Mouse (Mus musculus): ENCODE data around the gene Cabin1. TPM values are rescaled to one million over a fixed set of nuclear protein-coding genes. Genes with fewer than 3 reads are reported as not detected.
A peak's percentile ranks its signal among the peaks of the same experiment; 100 is the strongest.

Cabin1 gene
- 36.0 and 39.7 TPM in 2 replicates for polyA plus RNA-seq (2015; fragmentation: Nextera tagmentation; extraction: Ambion mirVana)

GRCm38 (mm10) chr10:75763682-75764518 lies at the start of gene Cabin1:
Cabin1 (minus strand) TSS chr10:75764341.
- Histone ChIP-seq H3K4me1 (replicated peaks) (peaks cover 18% of the 10 kb centered on the region), H3K9ac (replicated peaks) (peak within 1 kb of the TSS; percentile 87), H3K4me3 (replicated peaks) (peak within 1 kb of the TSS; percentile 77), H3K27me3 (no peaks in the 10 kb centered on the region), H3K4me2 (replicated peaks) (peak within 1 kb of the TSS; percentile 86), H3K27ac (peak within 1 kb of the TSS; percentile 77), H3K9me3 (no peaks in the 10 kb centered on the region), H3K36me3 (peaks cover 8% of the 10 kb centered on the region)
- ATAC-seq = peak; percentile 99
- under 1% methylated on average over 60 of the region's 61 CpGs for WGBS

- 78% methylated on average over 2 of the region's 2 CpGs for WGBS
- no peaks in the 10 kb centered on the region for H3K4me1 ChIP-seq (replicated peaks)
- H3K9ac ChIP-seq (replicated peaks) = no peak overlapping the region
- H3K4me2 ChIP-seq (replicated peaks) = no peak overlapping the region
- no peak for ATAC-seq
- no peaks in the 10 kb centered on the region for H3K9me3 ChIP-seq
- H3K36me3 ChIP-seq = no peaks in the 10 kb centered on the region
- no peak overlapping the region for H3K27ac ChIP-seq
- H3K4me3 ChIP-seq (replicated peaks) = no peak overlapping the region
- no peaks in the 10 kb centered on the region; the same call in 1 of the 2 replicates for H3K27me3 ChIP-seq
Measured at GRCm38 (mm10) chr10:75804217-75804616, 40.1 kb upstream of the Cabin1 start.

DNA sequence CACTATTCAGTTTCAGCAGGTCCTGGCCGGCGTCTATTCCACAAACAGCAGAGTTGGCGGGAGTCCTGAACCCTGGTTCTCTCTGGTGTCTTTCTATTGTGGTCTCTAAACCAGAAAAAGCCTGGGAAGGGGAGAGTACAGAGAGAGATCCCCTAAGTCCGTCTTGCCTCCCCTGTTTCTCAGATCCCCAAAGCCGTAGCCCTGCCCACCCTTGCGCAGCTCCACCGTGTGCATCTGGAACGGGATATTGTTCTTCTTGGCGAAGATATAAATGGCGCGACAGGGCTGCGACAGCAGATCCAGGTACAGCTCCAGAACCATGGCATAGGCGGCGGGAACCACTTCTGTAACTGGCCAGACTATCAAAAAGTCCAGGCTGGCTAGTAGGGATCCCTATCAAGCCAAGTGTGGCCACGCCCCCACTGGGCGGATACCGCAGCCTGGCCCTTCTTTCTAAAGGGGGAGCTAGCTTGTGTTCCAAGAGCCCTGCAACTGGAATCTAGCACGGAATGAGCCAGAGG lies 34.1 kb upstream of the Cabin1 start, which contains the start of gene Gstt1:
Gstt1 (minus strand) TSS at position 409 of the 521 bp plus-strand sequence.
- H3K9ac ChIP-seq (replicated peaks) = peak within 1 kb of the TSS; percentile 50
- peaks cover 6% of the 10 kb centered on the region; the same call in 1 of the 2 replicates for H3K27me3 ChIP-seq
- peak within 1 kb of the TSS; percentile 41 for H3K4me3 ChIP-seq (replicated peaks)
- no peaks in the 10 kb centered on the region for H3K36me3 ChIP-seq
- WGBS = 1% methylated on average over 18 of the region's 18 CpGs
- H3K9me3 ChIP-seq = no peaks in the 10 kb centered on the region
- peak within 1 kb of the TSS; percentile 66 for H3K4me2 ChIP-seq (replicated peaks)
- H3K27ac ChIP-seq = no peak within 1 kb of the TSS
- ATAC-seq = peak; percentile 53
- peaks cover 15% of the 10 kb centered on the region for H3K4me1 ChIP-seq (replicated peaks)

GRCm38 (mm10) chr10:75797619-75798175 lies 33.6 kb upstream of the Cabin1 start:
- 3% methylated on average over 12 of the region's 12 CpGs for WGBS
- H3K36me3 ChIP-seq = no peaks in the 10 kb centered on the region
- peaks cover 15% of the 10 kb centered on the region for H3K4me1 ChIP-seq (replicated peaks)
- no peak overlapping the region for H3K27ac ChIP-seq
- peak overlapping the region; percentile 50 for H3K9ac ChIP-seq (replicated peaks)
- peak; percentile 77 for ATAC-seq
- H3K27me3 ChIP-seq = peaks cover 6% of the 10 kb centered on the region; the same call in 1 of the 2 replicates
- peak overlapping the region; percentile 66 for H3K4me2 ChIP-seq (replicated peaks)
- peak overlapping the region; percentile 41 for H3K4me3 ChIP-seq (replicated peaks)
- H3K9me3 ChIP-seq = no peaks in the 10 kb centered on the region

- WGBS = 49% methylated on average over 11 of the region's 11 CpGs
- Histone ChIP-seq H3K4me1 (replicated peaks) (peaks cover 15% of the 10 kb centered on the region), H3K27me3 (peaks cover 6% of the 10 kb centered on the region; the same call in 1 of the 2 replicates), H3K4me3 (replicated peaks) (peak overlapping the region; percentile 41), H3K36me3 (no peaks in the 10 kb centered on the region), H3K9ac (replicated peaks) (no peak overlapping the region), H3K9me3 (no peaks in the 10 kb centered on the region), H3K4me2 (replicated peaks) (peak overlapping the region; percentile 66), H3K27ac (no peak overlapping the region)
- no peak for ATAC-seq
Measured at GRCm38 (mm10) chr10:75796731-75797516, 32.8 kb upstream of the Cabin1 start.

DNA sequence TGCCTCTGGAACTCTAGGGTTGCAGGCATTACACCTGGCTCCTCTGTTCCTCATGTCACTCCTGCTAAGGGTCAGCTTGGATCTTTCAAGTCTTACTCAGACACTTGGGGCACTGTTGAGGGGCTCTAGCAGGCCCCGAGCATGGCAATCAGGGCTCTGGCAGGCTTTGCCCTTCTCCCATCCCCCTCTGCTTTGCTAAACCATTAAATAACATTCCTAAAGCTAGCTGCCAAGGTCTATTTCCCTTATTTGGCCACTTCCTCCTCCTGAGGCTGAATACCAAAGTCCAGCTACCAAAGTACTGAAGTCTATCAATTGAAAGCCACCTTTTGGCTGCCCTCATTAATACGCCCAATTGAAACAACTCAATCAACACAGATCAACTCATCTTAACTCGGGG lies 30.7 kb upstream of the Cabin1 start:
- WGBS = 25% methylated on average over 3 of the region's 3 CpGs
- ATAC-seq = no peak
- Histone ChIP-seq H3K36me3 (no peaks in the 10 kb centered on the region), H3K27ac (no peak overlapping the region), H3K27me3 (peaks cover 6% of the 10 kb centered on the region; the same call in 1 of the 2 replicates), H3K4me1 (replicated peaks) (peaks cover 18% of the 10 kb centered on the region), H3K4me2 (replicated peaks) (no peak overlapping the region), H3K9me3 (no peaks in the 10 kb centered on the region), H3K4me3 (replicated peaks) (no peak overlapping the region), H3K9ac (replicated peaks) (no peak overlapping the region)

DNA sequence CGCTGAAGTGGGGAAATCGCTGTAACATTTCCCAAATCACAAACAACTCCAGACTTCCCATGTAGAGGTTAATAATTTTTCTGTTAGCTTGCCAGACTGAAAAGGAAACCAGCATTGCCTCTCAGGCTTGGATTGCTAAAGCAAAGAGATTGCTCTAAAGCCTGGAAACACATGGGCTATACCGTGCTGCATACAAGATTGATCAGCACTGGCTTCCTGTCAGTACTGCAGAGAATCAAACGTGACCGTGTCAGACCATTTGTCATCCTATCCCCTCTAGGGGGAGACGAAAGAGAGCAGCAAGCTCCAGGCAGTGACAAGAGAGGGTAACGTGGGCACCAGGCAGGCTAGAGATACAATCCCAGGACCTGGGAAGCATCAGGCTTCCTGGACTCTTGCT lies 26.6 kb upstream of the Cabin1 start:
- no peaks in the 10 kb centered on the region for H3K9me3 ChIP-seq

DNA sequence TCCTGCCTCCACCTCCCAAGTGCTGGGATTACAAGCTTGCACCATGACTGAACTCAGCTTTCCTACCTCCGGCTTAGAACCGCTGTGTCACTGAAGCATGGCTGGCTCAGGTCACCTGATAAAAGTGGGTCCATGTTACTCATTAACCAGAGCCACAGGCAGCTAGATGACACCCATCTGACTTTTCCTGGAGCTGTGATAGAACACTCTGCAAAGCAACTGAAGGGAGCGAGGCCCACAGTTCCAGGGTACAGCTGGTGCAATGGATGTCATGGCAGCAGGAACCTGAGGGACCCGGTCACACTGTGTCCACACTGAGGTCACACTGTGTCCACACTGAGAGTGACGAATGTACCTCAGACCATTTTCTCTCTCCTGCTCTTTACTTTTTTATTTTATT lies 25.7 kb upstream of the Cabin1 start:
- Histone ChIP-seq H3K27ac (no peak overlapping the region), H3K9ac (replicated peaks) (no peak overlapping the region), H3K9me3 (no peaks in the 10 kb centered on the region), H3K36me3 (no peaks in the 10 kb centered on the region), H3K4me1 (replicated peaks) (0 out of 2 replicates have a peak, but pooled peaks cover 3% of the 10 kb centered on the region), H3K4me3 (replicated peaks) (no peak overlapping the region), H3K4me2 (replicated peaks) (no peak overlapping the region), H3K27me3 (no peaks in the 10 kb centered on the region)
- no peak for ATAC-seq
- WGBS = 95% methylated on average over 5 of the region's 5 CpGs

More for the DNA sequence above, 26.6 kb upstream of the Cabin1 start:
- Histone ChIP-seq H3K36me3 (no peaks in the 10 kb centered on the region), H3K4me2 (replicated peaks) (no peak overlapping the region), H3K27ac (no peak overlapping the region), H3K4me1 (replicated peaks) (0 out of 2 replicates have a peak, but pooled peaks cover 3% of the 10 kb centered on the region), H3K9ac (replicated peaks) (no peak overlapping the region), H3K4me3 (replicated peaks) (no peak overlapping the region), H3K27me3 (no peaks in the 10 kb centered on the region)
- 24% methylated on average over 7 of the region's 7 CpGs for WGBS
- ATAC-seq = no peak

GRCm38 (mm10) chr10:75789081-75789735 lies 25.1 kb upstream of the Cabin1 start:
- no peaks in the 10 kb centered on the region for H3K27me3 ChIP-seq
- no peaks in the 10 kb centered on the region for H3K36me3 ChIP-seq
- 85% methylated on average over 6 of the region's 6 CpGs for WGBS
- H3K4me3 ChIP-seq (replicated peaks) = no peak overlapping the region
- H3K27ac ChIP-seq = no peak overlapping the region
- ATAC-seq = no peak
- no peak overlapping the region for H3K9ac ChIP-seq (replicated peaks)
- 0 out of 2 replicates have a peak, but pooled peaks cover 3% of the 10 kb centered on the region for H3K4me1 ChIP-seq (replicated peaks)
- no peak overlapping the region for H3K4me2 ChIP-seq (replicated peaks)
- H3K9me3 ChIP-seq = no peaks in the 10 kb centered on the region

- Histone ChIP-seq H3K36me3 (no peaks in the 10 kb centered on the region), H3K9ac (replicated peaks) (no peak overlapping the region), H3K9me3 (no peaks in the 10 kb centered on the region), H3K4me2 (replicated peaks) (no peak overlapping the region), H3K27me3 (no peaks in the 10 kb centered on the region), H3K27ac (no peak overlapping the region), H3K4me3 (replicated peaks) (no peak overlapping the region), H3K4me1 (replicated peaks) (0 out of 2 replicates have a peak, but pooled peaks cover 3% of the 10 kb centered on the region)
- WGBS = 96% methylated on average over 8 of the region's 8 CpGs
- no peak for ATAC-seq
Measured at GRCm38 (mm10) chr10:75788277-75788676, 24.1 kb upstream of the Cabin1 start.

GRCm38 (mm10) chr10:75785442-75785841 lies 21.3 kb upstream of the Cabin1 start:
- 81% methylated on average over 1 of the region's 1 CpGs for WGBS
- Histone ChIP-seq H3K4me3 (replicated peaks) (no peak overlapping the region), H3K36me3 (no peaks in the 10 kb centered on the region)

More at GRCm38 (mm10) chr10:75785442-75785841, 21.3 kb upstream of the Cabin1 start:
- Histone ChIP-seq H3K9ac (replicated peaks) (no peak overlapping the region), H3K4me2 (replicated peaks) (no peak overlapping the region), H3K9me3 (no peaks in the 10 kb centered on the region), H3K27me3 (peaks cover 24% of the 10 kb centered on the region), H3K4me1 (replicated peaks) (peaks cover 9% of the 10 kb centered on the region), H3K27ac (no peak overlapping the region)
- ATAC-seq = no peak
